ENCODE assay signal across 15 mouse cellular contexts in the genomic region with DNA sequence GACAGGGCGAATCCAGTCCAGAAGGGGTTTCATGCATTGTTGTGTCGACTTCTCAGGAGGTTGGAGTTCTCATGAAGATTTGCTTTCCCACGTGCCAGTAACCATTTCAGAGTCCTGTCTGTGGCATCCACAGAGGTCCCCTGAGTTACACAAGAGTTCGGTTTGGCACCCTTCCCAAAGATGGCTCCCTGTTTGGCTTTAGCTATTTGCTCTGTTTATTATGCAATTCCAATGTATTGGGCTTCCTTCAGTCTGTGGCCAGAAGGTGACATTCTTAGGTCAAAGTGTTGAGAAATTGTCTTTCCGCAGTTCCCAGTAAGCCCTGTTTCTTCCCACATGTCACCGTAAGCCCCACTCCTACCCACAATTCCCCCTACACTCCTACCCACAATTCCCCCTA.
DNase-seq lines count a peak whose midpoint lies in the region; ATAC-seq and TF ChIP-seq lines count a peak whose summit lies in the region.
"Had no signal": no experiment of that assay in that cellular context is flagged by ENCODE, and none has a peak within 500 bp of the region (broad histone marks: within the 10 kb centered on the region; RNA-seq: fewer than 3 reads in every experiment).

No protein-coding gene starts in this region.

- peak; percentile 94 for DNase-seq in liver, adult 2 months (ENCODE audit: extremely low read depth, low read depth, low spot score)
- DNase-seq in thymus, postnatal 10 days (ENCODE audit: low spot score in 2 of 2), result no peak
- no peak for DNase-seq in forebrain, embryonic 10.5 days (ENCODE audit: extremely low spot score, low spot score)
- DNase-seq: embryo, embryonic 11 days; heart, postnatal 36 days; thymus, postnatal 14 days had no signal

- H3K27ac ChIP-seq in liver, adult 2 months (replicated peaks; ENCODE audit: insufficient read depth, low read depth, low read length), result peak overlapping the region; percentile 8; the same call in 1 of the 2 replicates
- no peak overlapping the region for H3K27ac ChIP-seq in liver, embryonic 12.5 days
- H3K27ac ChIP-seq in bone marrow macrophage, adult 2 months (ENCODE audit: insufficient read depth, low read depth, low read length), result peak overlapping the region; percentile 24; the same call in 1 of the 2 replicates
- H3K27ac ChIP-seq in liver, embryonic 15.5 days (replicated peaks), result peak overlapping the region; percentile 29; the same call in 1 of the 2 replicates
- no peak overlapping the region for H3K27ac ChIP-seq in forebrain, embryonic 10.5 days
- H3K27ac ChIP-seq: forebrain, embryonic 15.5 days; limb, embryonic 10.5 days; midbrain, embryonic 13.5 days had no signal

- no peak overlapping the region for H3K4me2 ChIP-seq in liver, embryonic 12.5 days
- no peak overlapping the region for H3K4me2 ChIP-seq in liver, embryonic 15.5 days
- H3K4me2 ChIP-seq: forebrain, embryonic 15.5 days; midbrain, embryonic 13.5 days had no signal

- TF ChIP-seq CTCF in liver, adult 2 months (IDR thresholded peaks at IDR 0.05; ENCODE audit: low read depth, low read length), result no peak
- TF ChIP-seq CTCF in bone marrow macrophage, adult 2 months (IDR thresholded peaks at IDR 0.05; ENCODE audit: low read depth, low read length), result no peak

- no peak overlapping the region for H3K9ac ChIP-seq in liver, adult 2 months (ENCODE audit: low read depth, low read length)
- no peak overlapping the region for H3K9ac ChIP-seq in liver, embryonic 12.5 days
- no peak overlapping the region for H3K9ac ChIP-seq in liver, embryonic 15.5 days
- H3K9ac ChIP-seq: forebrain, embryonic 15.5 days; midbrain, embryonic 13.5 days had no signal

- no peak for ATAC-seq in liver, embryonic 12.5 days
- peak; percentile 69 for ATAC-seq in liver, embryonic 15.5 days (ENCODE audit: insufficient read depth)
- ATAC-seq in megakaryocyte progenitor cell, adult 5-6 weeks (replicated peaks; ENCODE audit: poor library complexity), result peak; percentile 91
- ATAC-seq in megakaryocyte-erythroid progenitor cell, adult 5-6 weeks (replicated peaks; ENCODE audit: low FRiP score, low TSS enrichment, poor library complexity, severe bottlenecking), result no peak
- ATAC-seq: forebrain, embryonic 15.5 days; inflammation-experienced regulatory T-cells, adult 6 months; midbrain, embryonic 13.5 days had no signal

- H3K79me2 ChIP-seq in liver, adult 2 months (ENCODE audit: control insufficient read depth, insufficient read depth, low read length), result no peaks in the 10 kb centered on the region

- TF ChIP-seq POLR2A in liver, adult 2 months (IDR thresholded peaks at IDR 0.05; ENCODE audit: extremely low read depth, insufficient read depth, low read length), result no peak
- TF ChIP-seq POLR2A in bone marrow macrophage, adult 2 months (IDR thresholded peaks at IDR 0.05; ENCODE audit: borderline replicate concordance, low read depth, low read length), result no peak

- WGBS in liver, adult 2 months, result 26% methylated on average over 6 of the region's 6 CpGs
- 72% methylated on average over 6 of the region's 6 CpGs for WGBS in liver, embryonic 12.5 days (ENCODE audit: insufficient replicate concordance)
- WGBS in liver, embryonic 15.5 days (ENCODE audit: insufficient replicate concordance), result 55% methylated on average over 6 of the region's 6 CpGs
- WGBS in forebrain, embryonic 10.5 days, result 92% methylated on average over 6 of the region's 6 CpGs

- H3K27me3 ChIP-seq in liver, adult 2 months (ENCODE audit: control insufficient read depth, insufficient read depth, low read length), result no peaks in the 10 kb centered on the region
- no peaks in the 10 kb centered on the region for H3K27me3 ChIP-seq in liver, embryonic 12.5 days (replicated peaks)
- no peaks in the 10 kb centered on the region for H3K27me3 ChIP-seq in liver, embryonic 15.5 days
- H3K27me3 ChIP-seq in forebrain, embryonic 10.5 days (ENCODE audit: poor library complexity, severe bottlenecking), result no peaks in the 10 kb centered on the region
- H3K27me3 ChIP-seq: midbrain, embryonic 13.5 days had no signal

- H3K9me3 ChIP-seq in liver, embryonic 12.5 days (replicated peaks), result no peaks in the 10 kb centered on the region
- H3K9me3 ChIP-seq in liver, embryonic 15.5 days (replicated peaks), result no peaks in the 10 kb centered on the region
- H3K9me3 ChIP-seq in forebrain, embryonic 10.5 days, result no peaks in the 10 kb centered on the region
- H3K9me3 ChIP-seq: forebrain, embryonic 15.5 days; limb, embryonic 10.5 days; midbrain, embryonic 13.5 days had no signal

- no peaks in the 10 kb centered on the region for H3K36me3 ChIP-seq in liver, adult 2 months (ENCODE audit: control insufficient read depth, insufficient read depth, low read length)
- no peaks in the 10 kb centered on the region for H3K36me3 ChIP-seq in liver, embryonic 12.5 days
- no peaks in the 10 kb centered on the region for H3K36me3 ChIP-seq in liver, embryonic 15.5 days (replicated peaks)
- H3K36me3 ChIP-seq in forebrain, embryonic 10.5 days (replicated peaks), result no peaks in the 10 kb centered on the region
- H3K36me3 ChIP-seq: forebrain, embryonic 15.5 days; limb, embryonic 10.5 days; midbrain, embryonic 13.5 days had no signal

- peaks cover 2% of the 10 kb centered on the region for H3K4me1 ChIP-seq in liver, adult 2 months (ENCODE audit: control insufficient read depth, insufficient read depth, low read length)
- 0 out of 2 replicates have a peak, but pooled peaks cover 4% of the 10 kb centered on the region for H3K4me1 ChIP-seq in liver, embryonic 12.5 days
- H3K4me1 ChIP-seq in bone marrow macrophage, adult 2 months (ENCODE audit: control insufficient read depth, insufficient read depth, low read length), result peaks cover 9% of the 10 kb centered on the region
- H3K4me1 ChIP-seq in liver, embryonic 15.5 days (replicated peaks), result peaks cover 12% of the 10 kb centered on the region
- peaks cover 13% of the 10 kb centered on the region for H3K4me1 ChIP-seq in forebrain, embryonic 10.5 days
- H3K4me1 ChIP-seq: forebrain, embryonic 15.5 days had no signal

- no peak overlapping the region for H3K4me3 ChIP-seq in liver, adult 2 months (ENCODE audit: insufficient read depth, low read depth, low read length)
- H3K4me3 ChIP-seq in liver, embryonic 12.5 days, result no peak overlapping the region
- H3K4me3 ChIP-seq in bone marrow macrophage, adult 2 months (ENCODE audit: insufficient read depth, low read length), result no peak overlapping the region
- H3K4me3 ChIP-seq in liver, embryonic 15.5 days (replicated peaks), result no peak overlapping the region
- no peak overlapping the region for H3K4me3 ChIP-seq in forebrain, embryonic 10.5 days
- H3K4me3 ChIP-seq: forebrain, embryonic 15.5 days; limb, embryonic 10.5 days; midbrain, embryonic 13.5 days had no signal

Comparison
In these comparisons a context has a peak if more than half of its experiments do, and no peak if none do; other contexts are left out.
1. H3K27ac ChIP-seq: peak in liver, adult 2 months (single experiment), bone marrow macrophage, adult 2 months (single experiment) and liver, embryonic 15.5 days (single experiment); none in liver, embryonic 12.5 days (single experiment) and forebrain, embryonic 10.5 days (single experiment).
2. ATAC-seq: peak in liver, embryonic 15.5 days (single experiment) and megakaryocyte progenitor cell, adult 5-6 weeks (single experiment); none in liver, embryonic 12.5 days (single experiment) and megakaryocyte-erythroid progenitor cell, adult 5-6 weeks (single experiment).